ENCODE assay signal across 16 mouse cellular contexts in the genomic region with DNA sequence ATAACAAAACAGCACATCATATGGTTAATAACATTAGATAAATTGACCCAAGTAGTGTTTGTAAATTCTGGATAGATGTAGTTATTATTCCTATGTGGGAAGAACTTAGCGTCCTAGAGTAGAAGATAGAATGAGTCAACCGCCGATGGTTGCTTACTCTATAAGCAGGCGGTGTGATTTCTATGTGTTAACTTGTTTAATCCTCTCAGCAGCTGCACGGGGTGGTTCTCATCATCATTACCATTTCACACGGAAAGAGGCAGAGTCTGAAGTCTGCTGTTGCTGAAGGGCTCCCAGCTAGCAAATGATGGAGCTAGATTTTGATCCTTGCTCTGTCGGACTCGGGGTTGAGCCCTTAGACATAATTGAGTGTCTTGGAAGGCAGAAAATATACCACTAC.
"Had no signal": no experiment of that assay in that cellular context is flagged by ENCODE, and none has a peak within 500 bp of the region (broad histone marks: within the 10 kb centered on the region; RNA-seq: fewer than 3 reads in every experiment).

No protein-coding gene starts in this region.

- DNase-seq: kidney, adult 11 months; kidney, adult 8-10 months; kidney, postnatal 10 days; kidney, postnatal 36 days; layer of hippocampus, postnatal 36 days; liver, embryonic 13.5 days; lung, adult 2 months; lung, postnatal 14 days; lung, postnatal 4 days; midbrain, embryonic 14.5 days; thymus, postnatal 25 days had no signal

- H3K4me3 ChIP-seq: intestine, embryonic 15.5 days; kidney, embryonic 15.5 days; liver, embryonic 13.5 days; neural tube, embryonic 12.5 days; neural tube, embryonic 15.5 days had no signal

- H3K27ac ChIP-seq: intestine, embryonic 15.5 days; kidney, embryonic 15.5 days; liver, embryonic 13.5 days; neural tube, embryonic 12.5 days; neural tube, embryonic 15.5 days; stomach, postnatal 0 days had no signal
